ENCODE assay signal across 8 mouse cellular contexts in the genomic region with DNA sequence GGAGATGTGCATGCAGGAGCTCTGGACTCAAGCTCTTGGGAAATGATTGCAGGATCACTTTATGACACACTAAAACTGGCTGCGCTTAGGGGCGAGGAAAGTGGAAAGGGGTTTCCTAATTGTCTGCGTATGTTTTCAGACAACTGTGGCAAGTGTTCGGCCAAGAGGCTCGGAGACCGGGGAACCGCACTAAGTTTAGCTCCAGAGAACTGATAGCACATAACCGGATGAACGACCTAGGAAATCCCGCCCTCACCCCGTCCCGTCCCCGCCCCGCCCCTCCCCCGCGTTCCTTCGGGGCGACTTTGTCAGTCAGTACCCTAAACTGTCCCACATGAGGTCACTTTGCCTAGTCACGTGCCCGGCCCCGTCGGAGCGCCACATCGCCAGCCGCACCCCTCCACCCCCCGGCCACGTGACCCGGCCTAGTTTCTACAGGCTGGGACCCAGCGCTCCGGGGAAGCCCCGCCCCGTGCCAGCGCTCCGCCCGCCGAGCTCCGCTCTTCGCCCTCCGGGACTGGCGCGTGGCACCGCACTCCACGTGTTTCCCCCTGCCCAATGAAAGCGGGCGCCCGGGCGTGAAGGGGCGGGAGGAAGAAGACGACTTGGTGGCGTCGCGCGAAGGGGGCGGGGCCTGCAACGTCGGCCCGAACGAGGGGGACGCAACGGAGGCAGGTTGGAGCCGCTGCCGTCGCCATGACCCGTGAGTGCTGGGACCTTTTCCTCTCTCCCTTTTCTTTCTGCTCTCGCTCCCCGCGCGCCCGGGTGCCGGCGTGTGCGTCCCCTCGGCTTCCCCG. TPM values are rescaled to one million over a fixed set of nuclear protein-coding genes. Genes with fewer than 3 reads are reported as not detected.
DNase-seq lines count a peak whose midpoint lies in the region; ATAC-seq and TF ChIP-seq lines count a peak whose summit lies in the region.

A gene (plus strand): TSS at position 457 of the 797 bp plus-strand sequence.

- peaks cover 1% of the 10 kb centered on the region; the same call in 1 of the 2 replicates for H3K4me1 ChIP-seq in cortical plate, adult 2 months (ENCODE audit: control insufficient read depth, insufficient read depth, low read length)
- H3K4me1 ChIP-seq in megakaryocyte, embryonic 14.5 days: peaks cover 66% of the 10 kb centered on the region

- H3K27ac ChIP-seq in cortical plate, adult 2 months (ENCODE audit: insufficient read depth, low read length): peak within 1 kb of the TSS; percentile 94

- no peaks in the 10 kb centered on the region for H3K27me3 ChIP-seq in megakaryocyte, embryonic 14.5 days (replicated peaks)

- H3K36me3 ChIP-seq in megakaryocyte, embryonic 14.5 days (replicated peaks; ENCODE audit: low read length): peaks cover 34% of the 10 kb centered on the region

- peak; percentile 100 for DNase-seq in gastrocnemius, adult 8-10 months (ENCODE audit: low spot score in 2 of 2)
- peak; percentile 84 for DNase-seq in hindlimb bud, embryonic 11.5 days (ENCODE audit: extremely low spot score, low read depth, low spot score)
- DNase-seq in left cerebral cortex, adult 8-10 months (ENCODE audit: low spot score in 2 of 2): peak; percentile 93 to 99
- DNase-seq in right cerebral cortex, postnatal 10 days (ENCODE audit: low spot score in 2 of 2): peak; percentile 99
- DNase-seq in urinary bladder, postnatal 25 days (ENCODE audit: low spot score): peak; percentile 99

- no peaks in the 10 kb centered on the region for H3K9me3 ChIP-seq in megakaryocyte, embryonic 14.5 days

- TF ChIP-seq CTCF in cortical plate, adult 2 months (IDR thresholded peaks at IDR 0.05; ENCODE audit: extremely low read depth, insufficient read depth, low read length): no peak

- peak; percentile 92 for ATAC-seq in activated CD4-positive, CD25-positive, alpha-beta regulatory T cell, adult 4 months

- TF ChIP-seq POLR2A in cortical plate, adult 2 months (IDR thresholded peaks at IDR 0.05; ENCODE audit: extremely low read depth, insufficient read depth, low read length): peak; percentile 95

- H3K4me3 ChIP-seq in cortical plate, adult 2 months (ENCODE audit: insufficient read depth, low read length): peak within 1 kb of the TSS; percentile 64
- peak within 1 kb of the TSS; percentile 95 for H3K4me3 ChIP-seq in megakaryocyte, embryonic 14.5 days (replicated peaks)

RNA-seq across cellular contexts. Expression of the gene that starts here (rescaled TPM):
- 1,000 to 10,000 TPM in 1 of 2 experiments, 100 to 1,000 TPM in 1; 759 to 1,222 TPM for polyA plus RNA-seq in activated CD4-positive, CD25-positive, alpha-beta regulatory T cell, adult 4 months (2017; shearing (Covaris generic))
- 313 and 355 TPM in 2 replicates for polyA plus RNA-seq in cortical plate, adult 2 months (2012; rRNA removed)
- total RNA-seq in gastrocnemius, adult 8-10 months (2022): 100 to 1,000 TPM; 236 to 312 (median 279) TPM
- total RNA-seq in left cerebral cortex, adult 8-10 months (2022): 100 to 1,000 TPM; 116 to 169 (median 143) TPM
- polyA plus RNA-seq in megakaryocyte, embryonic 14.5 days (2012; ENCODE audit: insufficient read depth, low replicate concordance): 78.6 and 558 TPM in 2 replicates

Comparison
In these comparisons a context has a peak if more than half of its experiments do, and no peak if none do; other contexts are left out.
1. Peak in every context shown above with its lines: DNase-seq, ATAC-seq, H3K4me3 ChIP-seq and H3K27ac ChIP-seq.